Mouse (Mus musculus) cortical plate, adult 2 months (tissue): ENCODE results near the gene 6430571L13Rik.

Experiments used
- CTCF ChIP-seq: fragments of 200-500 bp; IDR thresholded peaks from 2 replicates; pipeline ENCODE4 v1.5.1; 2011; ENCODE audit warnings: mild to moderate bottlenecking, control low read depth, low read length; ENCODE audit not compliant: insufficient read depth; ENCODE audit errors: extremely low read depth
- POLR2A ChIP-seq: fragments of 200-500 bp; IDR thresholded peaks from 2 replicates; pipeline ENCODE4 v1.6.1; 2011; ENCODE audit warnings: mild to moderate bottlenecking, low read length, control low read depth; ENCODE audit not compliant: insufficient read depth; ENCODE audit errors: extremely low read depth

- TF ChIP-seq CTCF (no peak), POLR2A (no peak)
These were observed 59.1 kb downstream of the 6430571L13Rik start, which contains the start of gene Cacna2d2 for GRCm38 (mm10) chr9:107399491-107399971.
